Mouse (Mus musculus): ENCODE results near the gene Ehbp1l1.

Ehbp1l1 gene

GRCm38 (mm10) chr19:5668372-5668771 is 57.7 kb downstream of the Ehbp1l1 start:
- no peak for DNase-seq (ENCODE audit: low spot score in 2 of 2)

GRCm38 (mm10) chr19:5666386-5666785 is 59.7 kb downstream of the Ehbp1l1 start:
- no peak for DNase-seq (ENCODE audit: low spot score in 2 of 2)

DNA sequence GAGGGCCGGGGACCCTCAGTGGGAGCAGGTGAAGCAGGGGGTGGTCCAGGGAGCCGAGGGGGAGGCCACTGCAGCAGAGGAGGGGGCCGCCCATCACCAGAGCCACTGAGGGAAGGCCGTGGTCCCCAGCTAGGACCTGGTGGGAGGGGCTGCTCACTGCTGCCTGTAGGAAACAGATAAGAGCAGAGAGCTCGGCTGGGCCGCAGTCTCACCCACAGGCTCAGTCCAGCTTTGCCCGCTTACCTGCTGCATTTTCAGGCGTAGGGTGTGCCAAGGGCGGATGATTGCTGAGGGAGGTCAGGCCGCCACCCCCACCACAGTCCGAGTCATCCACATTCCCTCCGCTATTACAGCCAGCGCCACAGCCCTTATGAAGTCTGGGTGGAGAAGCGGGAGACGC is 60.7 kb downstream of the Ehbp1l1 start:
- DNase-seq (ENCODE audit: low spot score in 2 of 2): no peak

DNA sequence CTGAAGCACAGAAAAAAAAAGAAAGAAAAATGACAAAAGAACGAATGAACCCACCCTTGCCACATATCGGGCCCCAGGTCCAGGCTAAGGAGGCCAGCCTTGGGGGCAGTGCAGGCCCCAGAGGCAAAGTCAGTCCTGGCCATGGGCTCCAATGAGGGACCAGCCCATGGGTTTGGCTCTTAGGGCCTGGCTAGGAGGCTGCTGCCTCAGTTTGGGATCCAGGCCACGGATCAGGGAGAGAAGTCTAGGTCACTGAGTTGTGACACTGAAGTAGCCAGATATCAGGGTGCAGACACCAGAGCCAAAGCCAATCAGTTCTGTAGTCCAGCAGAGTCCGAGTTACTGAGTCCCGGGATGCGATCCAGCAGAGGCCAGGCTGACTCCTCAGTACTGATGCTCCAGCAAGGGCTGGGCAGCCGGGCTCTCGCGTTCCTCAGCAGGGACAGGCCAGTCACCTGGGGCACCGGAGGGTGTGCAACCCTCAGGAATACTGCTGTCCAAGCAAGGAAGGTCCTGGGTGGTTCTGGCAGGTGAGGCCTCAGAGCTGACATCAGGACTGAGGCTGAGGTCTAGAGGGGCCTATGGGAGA is 61.4 kb downstream of the Ehbp1l1 start:
- no peak for DNase-seq (ENCODE audit: low spot score in 2 of 2)

- DNase-seq (ENCODE audit: low spot score in 2 of 2): peak; percentile 49 to 75
Measured at GRCm38 (mm10) chr19:5662981-5663913, 62.9 kb downstream of the Ehbp1l1 start, which contains the start of gene Sipa1. Sipa1 (minus strand) TSS chr19:5663707.

DNA sequence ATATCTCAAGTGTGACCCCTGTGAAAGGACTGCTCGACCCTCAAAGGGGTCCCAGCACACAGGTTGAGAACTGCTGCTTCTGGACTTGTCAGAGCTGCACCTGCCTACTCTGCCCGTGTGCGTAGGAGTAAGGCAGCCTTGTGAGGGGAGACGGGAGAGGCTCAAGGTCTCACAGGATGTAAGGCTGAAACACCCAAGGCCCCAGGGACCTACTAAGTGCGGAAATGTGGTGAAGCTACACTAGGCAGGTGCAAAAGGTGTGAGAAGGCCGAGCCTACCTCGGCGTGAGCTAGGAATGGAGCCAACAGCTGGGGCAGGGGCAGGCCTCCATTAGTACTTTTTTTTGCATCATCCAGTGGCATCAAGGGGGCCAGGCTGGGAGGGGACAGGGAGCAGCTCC is 63.8 kb downstream of the Ehbp1l1 start:
- DNase-seq (ENCODE audit: low spot score in 2 of 2): no peak

GRCm38 (mm10) chr19:5660942-5661751 is 65.0 kb downstream of the Ehbp1l1 start:
- peak in 1 of 2 experiments; percentile 33 for DNase-seq (ENCODE audit: low spot score in 2 of 2)

All from left cerebral cortex, adult 9 months (tissue).